Mouse (Mus musculus) brain, embryonic 14.5 days (tissue): ENCODE results near the gene Cdk13.

Source experiments
- CTCF ChIP-seq: fragments of 200-500 bp; IDR thresholded peaks from 2 replicates; pipeline ENCODE4 v1.5.1; 2012; ENCODE audit warnings: inconsistent platforms, mild to moderate bottlenecking, moderate library complexity, borderline replicate concordance; ENCODE audit not compliant: insufficient read depth, insufficient read length; ENCODE audit errors: extremely low read depth
- POLR2A ChIP-seq: fragments of 200-500 bp; IDR thresholded peaks from 2 replicates; pipeline ENCODE4 v1.6.1; 2012; ENCODE audit warnings: mild to moderate bottlenecking, inconsistent platforms, borderline replicate concordance; ENCODE audit not compliant: poor library complexity, insufficient read depth, insufficient read length, severe bottlenecking; ENCODE audit errors: extremely low read depth

DNA sequence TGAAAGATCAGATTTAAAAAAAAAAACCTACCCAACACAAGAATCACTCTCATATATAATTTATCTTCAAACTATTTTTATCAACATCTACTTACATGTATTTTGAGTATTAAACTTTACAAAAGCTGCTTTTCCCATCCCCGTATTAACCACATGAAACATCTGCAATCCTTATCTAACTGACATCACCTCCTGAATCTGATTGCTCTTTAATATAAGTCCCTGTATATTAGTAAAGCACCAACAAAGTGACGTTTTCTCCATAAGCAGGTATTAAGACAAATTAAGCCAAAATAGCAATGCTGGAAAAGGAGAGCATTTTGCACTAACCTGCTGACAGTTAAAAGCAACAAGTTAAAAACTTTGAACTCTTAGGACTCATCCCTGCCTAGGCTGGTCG lies 2.0 kb downstream of the Cdk13 start:
- TF ChIP-seq CTCF: no peak
- no peak for TF ChIP-seq POLR2A
